Mouse (Mus musculus) midbrain, postnatal 0 days (tissue): ENCODE measurements at regions not wholly inside any gene's neighbourhood (a gene's known extent, or its start where the extent isn't known, plus 50 kb on each side); places are given as distances from the start of the nearest gene placed in this dataset.

Source experiments
- ATAC-seq: fragments of 200-750 bp; cut with Nextera tagmentation; 2 replicates; pipeline ENCODE4 v1.8.0; 2017; ENCODE audit warnings: moderate number of reproducible peaks, mild to moderate bottlenecking, moderate TSS enrichment, moderate library complexity; ENCODE audit not compliant: low FRiP score
- DNase-seq: peaks from one replicate; pipeline ENCODE4 v3.0.0-alpha.2; 2015; ENCODE audit warnings: low spot score
- H3K27ac ChIP-seq: fragments of 300-500 bp; sonication (generic); 2 replicates; pipeline ENCODE4 v1.5.1; 2014; ENCODE audit warnings: low read depth, mild to moderate bottlenecking, low read length, mixed read lengths
- H3K27me3 ChIP-seq: fragments of 300-500 bp; sonication (generic); 2 replicates; pipeline ENCODE4 v1.6.1; 2014; ENCODE audit warnings: low read length, control low read depth, mixed read lengths; ENCODE audit not compliant: insufficient read depth
- H3K36me3 ChIP-seq: fragments of 300-500 bp; sonication (generic); 2 replicates; pipeline ENCODE4 v1.6.1; 2014; ENCODE audit warnings: low read length, control low read depth, mixed read lengths; ENCODE audit not compliant: insufficient read depth
- H3K4me1 ChIP-seq: fragments of 300-500 bp; sonication (generic); 2 replicates; pipeline ENCODE4 v1.6.1; 2014; ENCODE audit warnings: mild to moderate bottlenecking, control low read depth, antibody characterized with exemption, low read length, mixed read lengths; ENCODE audit not compliant: insufficient read depth
- H3K4me2 ChIP-seq: fragments of 300-500 bp; sonication (generic); 2 replicates; pipeline ENCODE4 v1.6.1; 2014; ENCODE audit warnings: low read depth, mild to moderate bottlenecking, low read length, mixed read lengths; ENCODE audit not compliant: poor library complexity, severe bottlenecking
- H3K4me3 ChIP-seq: fragments of 300-500 bp; sonication (generic); 2 replicates; pipeline ENCODE4 v1.5.1; 2014; ENCODE audit warnings: low read depth, mild to moderate bottlenecking, low read length, moderate library complexity
- H3K9ac ChIP-seq: fragments of 300-500 bp; sonication (generic); replicated peaks from 2 replicates; pipeline ENCODE4 v1.6.1; 2014; ENCODE audit warnings: mild to moderate bottlenecking, low read length, moderate library complexity, mixed read lengths; ENCODE audit not compliant: poor library complexity, severe bottlenecking
- H3K9me3 ChIP-seq: fragments of 300-500 bp; sonication (generic); 2 replicates; pipeline ENCODE4 v1.6.1; 2016; ENCODE audit warnings: low read length, control low read depth
- CTCF ChIP-seq: IDR thresholded peaks from 2 replicates; pipeline ENCODE4 v1.5.1; 2016; ENCODE audit warnings: antibody characterized with exemption, mild to moderate bottlenecking
- WGBS: fragments of 180-500 bp; shearing (Covaris S2); extraction: QIAGEN DNeasy Blood & Tissue Kit; methylation state at CpG from one replicate; pipeline ENCODE4 v1.1.7; 2014; 5-methylcytosine and 5-hydroxymethylcytosine counted together

- Histone ChIP-seq H3K4me3 (peak overlapping the region; percentile 60), H3K4me2 (peak overlapping the region; percentile 98), H3K27me3 (peaks cover 8% of the 10 kb centered on the region), H3K4me1 (no peaks in the 10 kb centered on the region), H3K9me3 (no peaks in the 10 kb centered on the region), H3K27ac (no peak overlapping the region), H3K36me3 (no peaks in the 10 kb centered on the region), H3K9ac (peak overlapping the region; percentile 51)
- ATAC-seq (peak; percentile 20; the same call in 1 of the 2 replicates), DNase-seq (peak; percentile 31)
- WGBS: under 1% methylated on average over 56 of the region's 56 CpGs
- TF ChIP-seq CTCF: no peak
Observed at GRCm38 (mm10) chr4:44424831-44425704, 124.4 kb downstream of the Melk start.

GRCm38 (mm10) chr4:44434593-44434992, 133.9 kb downstream of the Melk start:
- no peak overlapping the region for H3K4me2 ChIP-seq
- ATAC-seq: no peak
- TF ChIP-seq CTCF: no peak

GRCm38 (mm10) chr4:44445511-44445910, 144.8 kb downstream of the Melk start:
- no peak overlapping the region for H3K4me2 ChIP-seq
- DNase-seq (peak; percentile 37), ATAC-seq (peak; percentile 31; the same call in 1 of the 2 replicates)
- H3K9ac ChIP-seq: no peak overlapping the region
- TF ChIP-seq CTCF: no peak
- no peaks in the 10 kb centered on the region for H3K36me3 ChIP-seq
- H3K4me1 ChIP-seq: no peaks in the 10 kb centered on the region
- H3K4me3 ChIP-seq: no peak overlapping the region
- H3K9me3 ChIP-seq: no peaks in the 10 kb centered on the region
- H3K27me3 ChIP-seq: no peaks in the 10 kb centered on the region
- no peak overlapping the region for H3K27ac ChIP-seq
- WGBS: 15% methylated on average over 4 of the region's 4 CpGs

More at GRCm38 (mm10) chr4:44434593-44434992, 133.9 kb downstream of the Melk start:
- WGBS: 42% methylated on average over 9 of the region's 9 CpGs
- Histone ChIP-seq H3K9me3 (no peaks in the 10 kb centered on the region), H3K4me1 (no peaks in the 10 kb centered on the region), H3K27ac (no peak overlapping the region), H3K27me3 (no peaks in the 10 kb centered on the region), H3K4me3 (no peak overlapping the region), H3K36me3 (no peaks in the 10 kb centered on the region), H3K9ac (no peak overlapping the region)
- DNase-seq: no peak

GRCm38 (mm10) chr4:44450881-44451532, 150.3 kb downstream of the Melk start:
- no peaks in the 10 kb centered on the region for H3K36me3 ChIP-seq
- no peak overlapping the region for H3K4me2 ChIP-seq
- H3K27me3 ChIP-seq: no peaks in the 10 kb centered on the region
- no peak overlapping the region for H3K27ac ChIP-seq
- TF ChIP-seq CTCF: no peak
- no peak overlapping the region for H3K9ac ChIP-seq
- DNase-seq (no peak), ATAC-seq (no peak)
- H3K4me3 ChIP-seq: no peak overlapping the region
- 64% methylated on average over 10 of the region's 10 CpGs for WGBS
- peaks cover 4% of the 10 kb centered on the region; the same call in 1 of the 2 replicates for H3K4me1 ChIP-seq
- no peaks in the 10 kb centered on the region for H3K9me3 ChIP-seq

- Histone ChIP-seq H3K4me1 (peaks cover 4% of the 10 kb centered on the region; the same call in 1 of the 2 replicates), H3K9ac (no peak overlapping the region), H3K4me2 (no peak overlapping the region), H3K27ac (no peak overlapping the region), H3K4me3 (no peak overlapping the region), H3K36me3 (no peaks in the 10 kb centered on the region), H3K27me3 (no peaks in the 10 kb centered on the region), H3K9me3 (no peaks in the 10 kb centered on the region)
- DNase-seq (peak; percentile 40), ATAC-seq (0 out of 2 replicates have a peak, but pooled peaks have one; percentile 38)
- 43% methylated on average over 8 of the region's 8 CpGs for WGBS
- no peak for TF ChIP-seq CTCF
Observed at GRCm38 (mm10) chr4:44452043-44452618, 151.5 kb downstream of the Melk start.
